Mouse (Mus musculus) hindbrain, postnatal 0 days (tissue): Measurements from ENCODE around the gene Mad1l1. TPM values are rescaled to one million over a fixed set of nuclear protein-coding genes. Genes with fewer than 3 reads are reported as not detected.

Experiments
- ATAC-seq: fragments of 200-750 bp; cut with Nextera tagmentation; 2 replicates; pipeline ENCODE4 v1.8.0; 2017; ENCODE audit warnings: mild to moderate bottlenecking, moderate TSS enrichment, moderate library complexity
- DNase-seq: peaks from one replicate; pipeline ENCODE4 v3.0.0-alpha.2; 2015; ENCODE audit warnings: low spot score
- H3K27ac ChIP-seq: fragments of 300-500 bp; sonication (generic); 2 replicates; pipeline ENCODE4 v1.5.1; 2014; ENCODE audit warnings: mild to moderate bottlenecking
- H3K27me3 ChIP-seq: fragments of 300-500 bp; sonication (generic); 2 replicates; pipeline ENCODE4 v1.6.1; 2014; ENCODE audit warnings: low read length, mixed read lengths; ENCODE audit not compliant: insufficient read depth
- H3K36me3 ChIP-seq: fragments of 300-500 bp; sonication (generic); 2 replicates; pipeline ENCODE4 v1.6.1; 2014; ENCODE audit warnings: low read length, mixed read lengths; ENCODE audit not compliant: insufficient read depth
- H3K4me1 ChIP-seq: fragments of 300-500 bp; sonication (generic); 2 replicates; pipeline ENCODE4 v1.6.1; 2014; ENCODE audit warnings: antibody characterized with exemption, low read length, mixed read lengths; ENCODE audit not compliant: insufficient read depth
- H3K4me2 ChIP-seq: fragments of 300-500 bp; sonication (generic); 2 replicates; pipeline ENCODE4 v1.6.1; 2014; ENCODE audit warnings: low read depth, mild to moderate bottlenecking, low read length, moderate library complexity, mixed read lengths
- H3K4me3 ChIP-seq: fragments of 300-500 bp; sonication (generic); 2 replicates; pipeline ENCODE4 v1.5.1; 2014; ENCODE audit warnings: low read length
- H3K9ac ChIP-seq: fragments of 300-500 bp; sonication (generic); replicated peaks from 2 replicates; pipeline ENCODE4 v1.6.1; 2014; ENCODE audit warnings: mild to moderate bottlenecking, low read length, moderate library complexity, mixed read lengths
- H3K9me3 ChIP-seq: fragments of 300-500 bp; sonication (generic); 2 replicates; pipeline ENCODE4 v1.6.1; 2016; ENCODE audit warnings: low read length, mixed read lengths
- CTCF ChIP-seq: IDR thresholded peaks from 2 replicates; pipeline ENCODE4 v1.5.1; 2016; ENCODE audit warnings: antibody characterized with exemption, control low read depth, low read depth
- WGBS: fragments of 180-500 bp; shearing (Covaris S2); extraction: QIAGEN DNeasy Blood & Tissue Kit; methylation state at CpG from one replicate; pipeline ENCODE4 v1.1.7; 2014; 5-methylcytosine and 5-hydroxymethylcytosine counted together
- polyA plus RNA-seq: library from polyadenylated mRNA; unstranded; fragments of >200 nt; fragmentation: Nextera tagmentation; extraction: Ambion mirVana; gene quantifications from 2 replicates; pipeline ENCODE4 v1.2.1, GENCODE M21; 2015
- total RNA-seq: library from RNA; depleted of rRNA; stranded (reverse); fragments of >200 nt; gene quantifications from 2 replicates; pipeline ENCODE4 v1.2.3, GENCODE M21; 2014

Mad1l1 gene
- total and polyA plus RNA-seq, 2 experiments from 2014 or later = 29.1 to 30.9 TPM

DNA sequence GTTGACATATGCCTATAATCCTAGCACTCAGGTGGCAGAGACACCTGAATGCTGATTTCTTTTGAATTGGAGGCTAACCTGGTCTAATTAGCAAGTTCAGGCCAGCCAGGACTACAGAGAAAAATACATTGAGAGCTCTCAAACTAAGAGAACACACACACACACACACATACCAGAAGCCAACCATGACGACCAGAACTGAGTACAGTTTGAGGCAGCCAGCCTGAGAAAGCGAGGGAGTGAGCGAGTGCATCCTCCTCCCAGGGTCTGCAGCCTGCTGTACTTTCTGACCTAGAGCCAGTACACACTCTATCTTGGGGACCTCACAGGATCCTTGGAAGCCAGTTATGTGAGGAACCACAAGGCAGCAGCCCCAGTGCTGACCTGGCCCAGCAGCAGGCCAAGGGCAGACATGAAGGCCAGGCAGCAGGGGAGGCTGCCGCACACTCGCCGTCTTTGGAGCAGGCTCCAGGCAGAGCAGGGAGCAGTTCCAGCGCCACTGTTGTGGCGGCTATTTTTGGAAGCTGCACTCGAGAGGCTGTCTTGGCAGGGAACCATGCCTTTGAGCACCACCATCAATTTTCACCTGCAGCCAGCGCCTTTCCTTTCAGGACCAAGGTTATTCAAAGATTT is 143.2 kb downstream of the Mad1l1 start:
- WGBS = 30% methylated on average over 10 of the region's 10 CpGs
- H3K9ac ChIP-seq = no peak overlapping the region

DNA sequence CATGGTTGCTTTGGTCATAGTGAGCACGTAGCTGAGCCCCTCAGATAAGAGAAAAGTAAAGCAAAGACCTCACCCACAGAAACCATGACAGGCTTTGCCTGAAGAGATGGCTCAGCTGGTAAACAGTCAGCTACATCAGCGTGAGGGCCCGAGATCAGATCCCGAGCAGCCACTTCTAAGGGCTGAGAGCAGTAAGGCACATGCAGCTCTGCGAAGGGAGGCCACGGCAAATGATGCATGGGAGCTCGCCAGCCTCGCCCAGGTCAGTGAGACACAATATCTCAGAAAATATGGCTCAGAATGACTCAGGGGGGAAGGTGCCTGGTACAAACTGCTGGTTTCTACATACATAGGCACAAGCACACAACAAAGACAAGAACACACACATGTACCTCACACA is 143.8 kb downstream of the Mad1l1 start:
- no peak for DNase-seq
- no peak for ATAC-seq
- no peaks in the 10 kb centered on the region for H3K36me3 ChIP-seq
- no peak for TF ChIP-seq CTCF
- no peaks in the 10 kb centered on the region for H3K27me3 ChIP-seq
- no peak overlapping the region for H3K27ac ChIP-seq
- H3K4me2 ChIP-seq = no peak overlapping the region
- no peak overlapping the region for H3K9ac ChIP-seq
- no peaks in the 10 kb centered on the region; the same call in 1 of the 2 replicates for H3K4me1 ChIP-seq
- no peak overlapping the region for H3K4me3 ChIP-seq
- WGBS = 85% methylated on average over 8 of the region's 8 CpGs
- no peaks in the 10 kb centered on the region for H3K9me3 ChIP-seq

More for the DNA sequence above, 143.2 kb downstream of the Mad1l1 start:
- no peaks in the 10 kb centered on the region; the same call in 1 of the 2 replicates for H3K4me1 ChIP-seq
- peak; percentile 9; the same call in 1 of the 2 replicates for TF ChIP-seq CTCF
- H3K4me3 ChIP-seq = no peak overlapping the region
- ATAC-seq (peak; percentile 38; the same call in 1 of the 2 replicates), DNase-seq (peak; percentile 53)
- H3K9me3 ChIP-seq = no peaks in the 10 kb centered on the region
- H3K27me3 ChIP-seq = no peaks in the 10 kb centered on the region
- no peak overlapping the region; the same call in 1 of the 2 replicates for H3K27ac ChIP-seq
- H3K36me3 ChIP-seq = no peaks in the 10 kb centered on the region
- H3K4me2 ChIP-seq = no peak overlapping the region

DNA sequence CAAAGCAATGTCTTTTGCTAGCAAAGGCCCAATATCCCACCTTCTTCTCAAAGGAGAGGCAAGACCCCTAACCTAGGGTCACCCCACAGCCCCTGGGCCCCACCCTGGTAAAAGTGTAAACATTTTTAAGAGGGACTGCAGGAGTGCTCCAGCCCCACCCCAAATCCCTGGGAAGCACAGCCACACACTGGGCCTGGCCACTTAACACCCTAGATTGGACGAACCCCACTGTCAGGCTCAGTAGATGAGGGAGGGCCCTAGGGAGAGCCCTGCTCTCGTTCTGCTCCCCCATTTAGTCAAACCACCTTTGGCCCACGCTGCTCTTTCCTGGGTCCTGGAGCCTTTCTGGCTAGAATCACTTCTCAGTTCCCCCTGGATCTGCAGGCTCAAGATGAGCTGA is 145.0 kb downstream of the Mad1l1 start:
- no peaks in the 10 kb centered on the region; the same call in 1 of the 2 replicates for H3K4me1 ChIP-seq
- WGBS = 69% methylated on average over 3 of the region's 3 CpGs
- no peak overlapping the region for H3K27ac ChIP-seq
- no peaks in the 10 kb centered on the region for H3K27me3 ChIP-seq
- no peak overlapping the region for H3K4me3 ChIP-seq
- H3K4me2 ChIP-seq = no peak overlapping the region
- H3K9ac ChIP-seq = no peak overlapping the region
- H3K36me3 ChIP-seq = no peaks in the 10 kb centered on the region
- ATAC-seq (no peak), DNase-seq (no peak)
- no peak for TF ChIP-seq CTCF
- H3K9me3 ChIP-seq = no peaks in the 10 kb centered on the region

DNA sequence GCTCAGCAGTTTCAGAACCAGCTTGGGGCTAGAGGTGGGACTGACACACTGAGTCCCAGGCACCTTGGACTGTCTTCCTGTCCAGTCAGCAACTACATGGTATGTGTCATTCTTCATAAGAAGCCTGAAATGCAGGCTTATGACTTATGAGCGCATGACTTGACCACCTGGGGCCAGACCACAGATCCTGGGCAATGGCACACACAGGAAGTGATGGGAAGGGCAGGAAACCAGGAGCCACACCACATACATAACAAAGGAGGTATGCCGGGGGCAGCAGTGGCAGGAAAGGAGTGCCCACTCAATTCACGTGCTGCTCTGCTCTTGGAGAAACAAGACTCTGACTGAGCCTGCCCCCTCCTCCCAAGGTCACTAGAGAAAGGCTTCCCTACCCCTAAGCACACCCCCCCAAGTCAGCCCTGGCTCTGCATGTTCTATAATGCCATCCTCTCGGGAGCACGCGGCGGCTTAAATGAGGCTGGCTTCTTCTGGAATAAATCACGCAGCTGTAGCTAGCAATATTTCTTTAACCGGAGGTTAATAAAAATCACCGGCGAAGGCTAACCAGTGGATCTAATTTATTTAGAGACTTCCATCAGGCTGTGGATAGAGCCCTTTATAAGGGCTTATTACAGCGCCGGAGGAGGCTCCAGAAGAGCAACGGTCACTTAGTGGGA is 146.4 kb downstream of the Mad1l1 start:
- H3K27ac ChIP-seq = no peak overlapping the region

DNA sequence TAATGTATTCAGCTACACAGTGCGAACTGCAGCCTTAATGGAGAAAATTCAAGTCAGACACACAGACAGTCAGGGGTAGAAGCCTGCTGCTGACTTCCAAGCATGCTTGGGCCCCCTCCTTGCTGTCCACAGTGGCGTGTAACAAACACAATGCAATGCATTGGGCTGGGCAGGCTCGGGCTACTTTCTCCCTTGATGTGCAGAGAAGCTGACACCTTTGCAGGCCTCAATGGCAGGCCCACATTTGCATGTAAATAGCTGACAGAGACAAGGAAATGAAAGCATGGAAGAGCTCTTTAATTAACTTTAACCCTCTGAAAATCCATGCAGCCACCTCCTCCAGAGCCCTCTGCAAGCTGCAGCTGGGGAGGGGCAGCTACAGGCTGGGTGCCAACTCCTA is 147.3 kb downstream of the Mad1l1 start:
- Histone ChIP-seq H3K27ac (no peak overlapping the region), H3K4me2 (no peak overlapping the region), H3K4me1 (no peaks in the 10 kb centered on the region; the same call in 1 of the 2 replicates), H3K4me3 (no peak overlapping the region), H3K9ac (no peak overlapping the region), H3K9me3 (no peaks in the 10 kb centered on the region), H3K36me3 (no peaks in the 10 kb centered on the region), H3K27me3 (no peaks in the 10 kb centered on the region)
- DNase-seq (no peak), ATAC-seq (no peak)
- TF ChIP-seq CTCF = no peak
- WGBS = 41% methylated on average over 3 of the region's 3 CpGs

More for the DNA sequence above, 146.4 kb downstream of the Mad1l1 start:
- H3K9ac ChIP-seq = no peak overlapping the region
- H3K4me2 ChIP-seq = no peak overlapping the region
- H3K4me3 ChIP-seq = no peak overlapping the region
- no peak for ATAC-seq
- H3K9me3 ChIP-seq = no peaks in the 10 kb centered on the region
- H3K27me3 ChIP-seq = no peaks in the 10 kb centered on the region
- TF ChIP-seq CTCF = no peak
- 66% methylated on average over 14 of the region's 14 CpGs for WGBS
- H3K4me1 ChIP-seq = no peaks in the 10 kb centered on the region; the same call in 1 of the 2 replicates
- H3K36me3 ChIP-seq = no peaks in the 10 kb centered on the region
- no peak for DNase-seq

DNA sequence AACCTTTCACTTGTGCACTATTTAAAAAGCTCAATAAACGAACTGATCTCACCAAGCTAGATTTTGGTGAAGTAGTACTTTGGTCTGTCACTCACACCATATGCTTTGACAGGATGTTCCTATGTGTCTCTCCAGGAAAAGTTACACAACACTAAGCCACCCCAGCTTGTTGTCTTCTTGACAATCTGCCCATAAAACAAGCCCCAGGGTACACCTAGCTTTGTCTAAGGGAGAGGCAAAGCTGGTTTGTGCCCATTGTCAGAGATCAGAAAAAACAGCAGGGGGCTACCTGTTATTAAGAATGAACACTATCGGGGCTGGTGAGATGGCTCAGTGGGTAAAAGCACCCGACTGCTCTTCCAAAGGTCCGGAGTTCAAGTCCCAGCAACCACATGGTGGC is 148.2 kb downstream of the Mad1l1 start:
- Histone ChIP-seq H3K36me3 (no peaks in the 10 kb centered on the region), H3K9ac (no peak overlapping the region), H3K4me2 (no peak overlapping the region), H3K4me3 (no peak overlapping the region), H3K27ac (no peak overlapping the region), H3K9me3 (no peaks in the 10 kb centered on the region), H3K27me3 (no peaks in the 10 kb centered on the region), H3K4me1 (no peaks in the 10 kb centered on the region; the same call in 1 of the 2 replicates)
- no peak for ATAC-seq
- WGBS = 81% methylated on average over 4 of the region's 4 CpGs
- DNase-seq = no peak
- TF ChIP-seq CTCF = no peak

DNA sequence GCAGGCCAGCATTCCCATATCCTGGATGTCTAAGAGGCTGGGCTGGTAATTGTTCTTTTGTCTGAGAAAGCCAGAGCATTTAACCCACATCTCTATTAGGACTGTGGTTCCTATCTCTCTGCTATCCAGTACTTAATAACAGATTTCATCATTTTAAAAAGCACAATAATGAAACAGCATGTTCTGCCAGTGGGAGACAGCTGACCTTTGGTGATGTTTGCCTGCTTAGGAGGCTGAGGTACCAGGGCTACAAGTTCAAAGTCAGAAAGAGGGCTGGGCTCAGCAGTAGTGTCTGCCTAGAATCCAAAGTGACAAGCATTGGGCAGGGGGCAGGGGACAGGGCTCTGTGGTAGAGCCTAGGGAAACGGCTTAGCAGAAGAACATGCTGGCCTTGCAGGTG is 149.6 kb downstream of the Mad1l1 start:
- DNase-seq (no peak), ATAC-seq (no peak)
- Histone ChIP-seq H3K27ac (no peak overlapping the region), H3K36me3 (no peaks in the 10 kb centered on the region), H3K4me3 (no peak overlapping the region), H3K4me1 (no peaks in the 10 kb centered on the region; the same call in 1 of the 2 replicates), H3K9ac (no peak overlapping the region), H3K27me3 (no peaks in the 10 kb centered on the region), H3K4me2 (no peak overlapping the region), H3K9me3 (no peaks in the 10 kb centered on the region)
- WGBS = 69% methylated on average over 1 of the region's 1 CpGs
- no peak for TF ChIP-seq CTCF
